Mouse (Mus musculus) gastrocnemius, postnatal 10 days (tissue): Measurements from ENCODE around the gene B3gnt8. TPM values are rescaled to one million over a fixed set of nuclear protein-coding genes. Genes with fewer than 3 reads are reported as not detected.

Experiments used
- DNase-seq: peaks from one replicate; pipeline ENCODE4 v3.0.0; 2021; ENCODE audit warnings: mixed read lengths
- total RNA-seq, 2 experiments: library from RNA; stranded (reverse); gene quantifications; 2 replicates each; pipeline ENCODE4 v1.2.3; 2021

The B3gnt8 gene
- total RNA-seq, 2 experiments from 2014 or later = 1.9 to 2.5 TPM

GRCm38 (mm10) chr7:25618865-25619721, 7.4 kb upstream of the B3gnt8 start, which contains the start of gene Dmac2:
TSS of gene Dmac2 (plus strand) at chr7:25619414.
- DNase-seq = peak; percentile 87

- no peak for DNase-seq
These were observed 6.8 kb upstream of the B3gnt8 start for GRCm38 (mm10) chr7:25619722-25619991.

GRCm38 (mm10) chr7:25620101-25620500, 6.4 kb upstream of the B3gnt8 start:
- peak; percentile 1 for DNase-seq

GRCm38 (mm10) chr7:25620751-25621150, 5.7 kb upstream of the B3gnt8 start:
- peak; percentile 2 for DNase-seq

- DNase-seq = no peak
These were observed 2.5 kb upstream of the B3gnt8 start for GRCm38 (mm10) chr7:25623857-25624370.

GRCm38 (mm10) chr7:25624851-25625250, 1.6 kb upstream of the B3gnt8 start:
- no peak for DNase-seq

GRCm38 (mm10) chr7:25625594-25626250, 732 bp upstream of the B3gnt8 start:
- DNase-seq = no peak

- DNase-seq = peak; percentile 68
These were observed 1.2 kb downstream of the B3gnt8 start for GRCm38 (mm10) chr7:25627431-25628322.

GRCm38 (mm10) chr7:25628323-25628620, 1.8 kb downstream of the B3gnt8 start:
- DNase-seq = no peak

- no peak for DNase-seq
These were observed 6.2 kb downstream of the B3gnt8 start for GRCm38 (mm10) chr7:25632679-25633078.

GRCm38 (mm10) chr7:25636373-25636772, 9.9 kb downstream of the B3gnt8 start:
- DNase-seq = no peak

GRCm38 (mm10) chr7:25637099-25637498, 10.6 kb downstream of the B3gnt8 start:
- no peak for DNase-seq

- DNase-seq = no peak
These were observed 13.3 kb downstream of the B3gnt8 start for GRCm38 (mm10) chr7:25639754-25640153.

GRCm38 (mm10) chr7:25644136-25644535, 17.7 kb downstream of the B3gnt8 start:
- DNase-seq = no peak

GRCm38 (mm10) chr7:25644631-25645030, 18.2 kb downstream of the B3gnt8 start:
- DNase-seq = no peak

GRCm38 (mm10) chr7:25645074-25645473, 18.6 kb downstream of the B3gnt8 start:
- DNase-seq = no peak

GRCm38 (mm10) chr7:25647574-25648123, 21.2 kb downstream of the B3gnt8 start:
- no peak for DNase-seq

GRCm38 (mm10) chr7:25649839-25650238, 23.4 kb downstream of the B3gnt8 start:
- no peak for DNase-seq

GRCm38 (mm10) chr7:25651281-25651680, 24.8 kb downstream of the B3gnt8 start:
- no peak for DNase-seq

GRCm38 (mm10) chr7:25652244-25652759, 25.8 kb downstream of the B3gnt8 start:
- DNase-seq = no peak

- DNase-seq = no peak
These were observed 29.4 kb downstream of the B3gnt8 start for GRCm38 (mm10) chr7:25655601-25656428.
